Mouse (Mus musculus): ENCODE data around the gene Meaf6.

The Meaf6 gene

DNA sequence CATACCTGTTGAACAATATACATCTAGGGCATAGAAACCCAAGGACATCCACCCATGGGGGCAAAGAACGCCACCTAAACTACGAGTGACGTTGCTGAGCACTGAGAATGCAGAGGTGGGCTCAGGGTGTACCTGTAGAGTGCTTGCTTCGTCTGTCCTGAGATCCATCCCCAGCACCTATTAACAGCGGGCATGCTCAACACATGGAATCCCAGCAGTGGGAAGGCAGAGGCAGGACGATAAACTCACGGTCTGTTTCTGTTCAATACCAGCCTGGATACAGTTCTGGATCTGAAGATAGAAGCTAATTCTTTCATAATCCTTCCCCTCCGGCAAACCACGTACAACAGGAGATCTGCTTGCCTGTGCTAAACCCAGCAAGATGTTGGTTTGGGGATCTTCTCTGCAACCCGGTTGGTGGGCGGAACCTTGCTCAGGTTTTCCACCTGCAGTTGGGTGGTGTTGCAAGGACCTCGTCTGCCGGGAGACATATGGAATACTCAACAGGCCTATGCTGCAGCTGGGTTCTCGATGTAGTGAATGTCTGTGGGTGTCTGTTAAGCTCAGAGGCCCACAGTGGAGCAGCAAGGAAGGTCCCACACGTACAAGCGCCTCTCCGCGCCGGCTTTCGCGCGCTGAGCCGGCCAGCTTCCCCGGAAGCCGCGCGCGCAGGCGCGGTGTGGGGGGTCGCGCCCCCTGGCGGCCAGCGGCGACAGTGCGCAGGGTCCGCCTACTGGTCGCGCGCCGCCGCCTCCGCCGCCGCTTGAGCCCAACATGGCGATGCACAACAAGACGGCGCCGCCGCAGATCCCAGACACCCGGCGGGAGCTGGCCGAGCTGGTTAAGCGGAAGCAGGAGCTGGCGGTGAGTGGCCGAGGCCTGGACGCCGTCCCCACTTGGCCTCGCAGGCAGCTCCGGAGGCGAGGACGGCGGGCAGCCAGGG is at the start of gene Meaf6:
Meaf6 (plus strand) TSS at position 732 of the 943 bp plus-strand sequence.
- DNase-seq = peak; percentile 96 to 97

DNA sequence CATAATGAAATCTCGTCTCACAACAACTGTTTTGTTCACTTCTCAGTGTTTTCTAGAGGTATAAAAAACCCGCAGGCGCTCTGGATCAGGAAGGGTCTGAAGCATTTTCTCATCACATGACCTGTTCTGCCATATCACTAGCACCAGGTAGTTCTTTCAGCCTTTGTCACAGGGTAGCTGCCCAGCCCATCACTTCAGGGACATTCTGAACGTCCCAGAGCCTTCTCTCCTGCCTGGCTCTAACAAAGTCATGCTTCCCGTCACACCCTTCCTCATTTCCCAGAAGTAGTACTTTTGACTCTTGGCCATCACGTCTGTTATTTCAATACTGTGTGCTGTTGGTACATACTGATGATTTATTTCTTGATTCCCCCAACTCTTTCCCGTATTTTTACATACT is 40.5 kb upstream of the Meaf6 start:
- no peak for DNase-seq

GRCm38 (mm10) chr4:125055385-125055784 is 29.5 kb upstream of the Meaf6 start:
- no peak for DNase-seq

GRCm38 (mm10) chr4:125056476-125056875 is 28.5 kb upstream of the Meaf6 start:
- no peak for DNase-seq

DNA sequence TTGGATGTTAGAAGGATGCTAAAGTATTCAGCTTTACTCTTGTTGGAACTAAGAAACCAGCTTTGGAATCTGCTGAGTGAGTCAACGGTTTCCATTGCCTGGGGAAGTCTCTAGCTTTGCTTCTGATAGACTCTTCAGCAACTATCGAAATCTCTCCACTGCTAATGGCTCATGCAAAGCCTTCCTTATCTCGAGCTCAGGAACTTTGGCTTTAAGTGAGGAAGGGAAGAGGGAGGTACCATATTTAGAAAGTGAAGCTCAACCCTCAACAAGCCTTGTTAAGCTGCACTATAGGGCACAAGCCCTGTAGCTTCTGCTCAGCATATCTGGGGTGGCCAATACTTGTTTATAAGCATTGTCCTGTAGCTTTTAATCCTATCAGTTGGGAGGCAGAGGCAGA is 27.7 kb upstream of the Meaf6 start:
- no peak for DNase-seq

GRCm38 (mm10) chr4:125058033-125058432 is 26.9 kb upstream of the Meaf6 start:
- no peak for DNase-seq

DNA sequence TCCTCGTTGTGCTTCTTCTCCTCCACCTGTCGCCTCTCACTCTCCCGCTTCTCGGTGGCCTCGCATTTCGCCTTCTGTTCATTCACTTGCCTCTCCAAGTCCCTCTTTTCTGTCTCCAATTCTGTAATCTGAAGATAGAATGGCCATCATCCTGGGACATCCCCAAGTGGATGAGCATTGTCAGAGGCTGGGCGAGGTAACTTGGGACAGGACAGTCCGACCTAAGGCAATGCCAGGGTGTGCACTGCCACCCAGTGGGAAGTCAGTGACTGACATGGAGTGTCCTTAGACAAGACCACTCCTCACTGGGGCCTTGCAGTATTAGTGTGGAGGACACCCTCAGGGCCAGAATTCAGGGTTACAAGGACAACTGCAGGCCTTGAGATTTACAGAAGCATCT is 25.9 kb upstream of the Meaf6 start:
- peak; percentile 82 for DNase-seq

DNA sequence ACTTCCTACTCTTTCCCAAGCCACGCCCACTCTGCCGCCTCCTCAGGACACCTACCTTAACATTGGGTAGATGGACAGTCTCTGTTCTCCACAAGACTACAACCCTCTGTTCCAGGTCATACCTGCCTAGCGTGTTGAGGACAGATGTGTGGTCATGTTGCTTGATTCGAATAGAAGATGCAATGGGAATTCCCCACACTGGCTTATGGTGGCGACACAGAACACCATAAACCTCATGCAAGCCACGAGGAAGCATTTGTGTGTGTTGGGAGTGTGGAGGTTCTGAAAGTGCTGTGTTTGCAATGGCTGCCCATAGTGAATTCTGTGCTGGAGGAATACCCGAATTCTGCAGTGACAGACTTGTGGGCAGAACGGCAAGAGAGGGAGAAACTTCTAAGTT is 21.1 kb upstream of the Meaf6 start:
- DNase-seq = no peak

- peak; percentile 45 to 56 for DNase-seq
Measured at GRCm38 (mm10) chr4:125065517-125066307, 19.2 kb upstream of the Meaf6 start, which contains the start of gene Dnali1. TSS of gene Dnali1 (minus strand) at chr4:125065703.

GRCm38 (mm10) chr4:125066490-125067370 is 18.2 kb upstream of the Meaf6 start, which contains the start of gene Snip1:
TSS of gene Snip1 (plus strand) at chr4:125066672.
- peak; percentile 95 to 97 for DNase-seq

DNA sequence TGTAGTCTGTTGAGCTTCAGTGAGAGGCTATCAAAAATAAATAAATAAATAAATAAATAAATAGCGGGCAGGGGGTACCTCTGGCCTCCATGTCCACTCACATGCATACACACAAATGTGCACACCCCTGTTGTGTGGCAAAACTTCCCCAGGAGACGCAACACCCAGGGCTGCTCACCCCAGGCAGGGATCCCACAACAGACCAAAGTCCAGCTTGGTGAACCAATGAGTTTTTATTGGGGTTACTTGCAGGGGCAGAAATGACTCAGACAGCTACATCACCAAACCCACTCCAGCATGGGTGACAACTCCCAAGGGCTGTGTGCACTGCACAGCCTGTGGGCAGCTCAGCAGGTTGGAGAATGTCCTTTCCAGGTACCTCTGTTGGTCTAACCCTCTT is 7.2 kb upstream of the Meaf6 start:
- DNase-seq = no peak

DNA sequence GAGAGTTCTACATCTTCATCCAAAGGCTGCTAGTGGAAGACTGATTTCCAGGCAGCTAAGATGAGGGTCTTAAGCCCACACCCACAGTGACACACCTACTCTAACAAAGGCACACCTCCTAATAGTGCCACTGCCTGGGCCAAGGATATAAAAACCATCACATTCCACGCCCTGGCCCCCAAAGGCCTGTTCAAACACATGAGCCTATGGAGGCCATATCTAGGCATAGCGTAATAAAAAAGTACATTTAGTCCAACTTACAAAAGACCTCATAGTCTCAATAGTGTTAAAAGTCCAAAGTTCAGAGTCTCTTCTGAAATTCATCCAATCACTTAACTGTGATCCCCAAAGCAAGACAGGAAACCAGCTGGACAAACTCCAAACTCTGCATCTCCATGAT is 6.2 kb upstream of the Meaf6 start:
- no peak for DNase-seq

- DNase-seq = peak; percentile 79 to 82
Measured at GRCm38 (mm10) chr4:125085346-125085841, 460 bp downstream of the Meaf6 start.

GRCm38 (mm10) chr4:125093031-125093430 is 8.1 kb downstream of the Meaf6 start:
- no peak for DNase-seq

GRCm38 (mm10) chr4:125096066-125096465 is 11.1 kb downstream of the Meaf6 start:
- DNase-seq = no peak

- no peak for DNase-seq
Measured at GRCm38 (mm10) chr4:125097412-125097811, 12.5 kb downstream of the Meaf6 start.

DNA sequence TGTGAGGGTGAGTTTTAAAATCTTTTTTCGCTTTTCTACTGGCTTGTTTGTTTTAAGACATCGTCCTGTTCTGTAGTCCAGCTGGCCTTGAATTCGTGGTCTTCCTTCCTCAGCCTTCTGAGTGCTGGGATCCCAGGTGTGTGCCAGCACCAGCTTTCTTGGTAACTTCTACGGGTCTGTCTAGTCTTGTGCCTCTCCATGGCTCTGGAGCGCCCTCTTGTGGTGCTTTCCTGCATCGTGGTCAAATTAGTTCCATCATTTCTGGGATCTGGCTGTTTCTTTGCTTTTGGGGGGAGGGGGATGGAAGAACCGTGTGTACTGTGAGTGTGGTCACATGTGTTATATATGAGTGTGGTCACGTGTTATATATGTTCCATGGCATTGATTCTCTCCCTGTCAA is 14.5 kb downstream of the Meaf6 start:
- peak; percentile 92 to 96 for DNase-seq

- no peak for DNase-seq
Measured at GRCm38 (mm10) chr4:125101334-125101733, 16.4 kb downstream of the Meaf6 start.

GRCm38 (mm10) chr4:125105354-125105753 is 20.4 kb downstream of the Meaf6 start:
- no peak for DNase-seq

DNA sequence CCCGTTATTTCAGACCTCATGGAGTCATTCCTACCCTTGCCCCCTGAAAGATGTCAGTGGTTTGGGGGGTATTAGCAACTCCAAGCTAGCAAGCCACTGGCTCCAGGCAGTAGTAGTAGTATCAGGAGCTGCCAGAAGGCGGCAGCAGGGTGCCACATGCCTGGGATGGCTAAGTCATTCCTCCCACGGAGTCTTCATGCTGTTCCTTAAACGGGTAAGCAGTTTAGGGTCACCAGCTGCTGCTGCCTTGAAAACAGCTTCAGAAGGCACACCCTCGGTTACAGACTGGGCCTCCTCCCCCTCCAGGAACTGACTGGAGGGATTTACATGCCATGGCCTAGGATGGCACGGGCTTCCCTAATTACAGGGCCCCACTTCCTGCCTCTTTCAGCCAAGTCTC is 29.7 kb downstream of the Meaf6 start:
- peak; percentile 93 to 94 for DNase-seq

DNA sequence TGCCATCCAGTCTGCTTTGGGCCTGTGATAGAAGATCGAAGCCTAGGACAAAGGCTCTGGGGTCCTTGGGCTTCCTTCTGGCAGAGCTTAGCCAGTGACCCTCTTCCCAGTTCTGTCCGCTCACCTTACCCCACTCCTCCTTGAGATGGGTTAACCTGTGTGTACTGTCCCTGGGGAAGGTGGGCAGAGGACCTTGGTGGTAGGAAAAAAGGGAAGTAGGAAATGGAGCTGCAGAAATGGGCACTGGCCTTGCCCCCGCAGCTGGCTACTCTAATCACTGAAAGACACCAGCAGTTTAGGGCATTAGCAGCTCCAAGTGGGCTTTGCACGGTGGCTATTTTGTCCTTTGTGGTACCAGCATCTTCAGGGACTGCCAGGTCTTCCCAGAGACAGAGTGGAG is 30.1 kb downstream of the Meaf6 start:
- DNase-seq = peak in 1 of 2 experiments; percentile 40

DNA sequence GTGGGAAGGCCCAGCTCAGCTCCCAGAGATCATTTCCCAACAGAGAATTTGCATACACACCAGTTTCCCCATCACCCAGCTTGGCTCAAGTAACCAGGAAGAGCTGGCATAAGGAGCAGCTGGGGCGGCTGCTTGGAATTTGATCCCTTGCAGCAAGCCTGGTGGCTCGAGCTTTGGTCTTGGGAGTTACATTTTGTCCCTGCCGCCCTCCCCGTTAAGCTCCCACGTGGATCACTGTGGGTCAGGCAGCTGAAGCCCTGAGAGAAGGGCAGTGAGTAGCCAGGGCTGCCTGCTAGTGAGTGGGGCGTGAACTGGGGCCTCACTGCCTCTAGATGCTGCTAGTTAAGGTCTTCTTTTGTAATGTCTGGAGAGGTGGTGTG is 30.8 kb downstream of the Meaf6 start:
- DNase-seq = peak; percentile 51 to 56
